Mouse (Mus musculus) ES-Bruce4 (cell line): ENCODE measurements at regions not wholly inside any gene's neighbourhood (a gene's known extent, or its start where the extent isn't known, plus 50 kb on each side); places are given as distances from the start of the nearest gene placed in this dataset.

ENCODE experiments used
- H3K27ac ChIP-seq: 2 replicates; pipeline ENCODE4 v1.5.1; 2012; ENCODE audit warnings: low read length, inconsistent platforms; ENCODE audit not compliant: insufficient read depth
- H3K27me3 ChIP-seq: 2 replicates; pipeline ENCODE4 v1.6.1; 2012; ENCODE audit warnings: mild to moderate bottlenecking, low read length, inconsistent platforms; ENCODE audit not compliant: control insufficient read depth, poor library complexity, insufficient read depth, severe bottlenecking
- H3K36me3 ChIP-seq: 2 replicates; pipeline ENCODE4 v1.6.1; 2012; ENCODE audit warnings: inconsistent platforms, mild to moderate bottlenecking, low read length, moderate library complexity; ENCODE audit not compliant: control insufficient read depth, poor library complexity, insufficient read depth, severe bottlenecking
- H3K4me1 ChIP-seq: one replicate; pipeline ENCODE4 v1.8.1; 2011; ENCODE audit warnings: low read length; ENCODE audit not compliant: control insufficient read depth, insufficient read depth
- H3K4me3 ChIP-seq: 2 replicates; pipeline ENCODE4 v1.5.1; 2011; ENCODE audit warnings: low read depth, mild to moderate bottlenecking, low read length
- H3K9ac ChIP-seq: 2 replicates; pipeline ENCODE4 v1.6.1; 2012; ENCODE audit warnings: low read depth, mild to moderate bottlenecking, inconsistent platforms; ENCODE audit not compliant: poor library complexity, severe bottlenecking
- H3K9me3 ChIP-seq: replicated peaks from 2 replicates; pipeline ENCODE4 v1.6.1; 2012; ENCODE audit warnings: mild to moderate bottlenecking, low read length, inconsistent platforms; ENCODE audit not compliant: control insufficient read depth, poor library complexity, insufficient read depth, severe bottlenecking
- CTCF ChIP-seq: IDR thresholded peaks from one replicate; pipeline ENCODE4 v1.8.1; 2011; ENCODE audit warnings: low read depth, low read length
- EP300 ChIP-seq: IDR thresholded peaks from 2 replicates; pipeline ENCODE4 v1.6.1; 2011; ENCODE audit warnings: low read depth, low read length; ENCODE audit not compliant: insufficient read depth
- POLR2A ChIP-seq: IDR thresholded peaks from one replicate; pipeline ENCODE4 v1.8.1; 2011; ENCODE audit warnings: low read length; ENCODE audit not compliant: insufficient read depth

GRCm38 (mm10) chr14:120560416-120560815, 82.2 kb downstream of the Rap2a start:
- no peaks in the 10 kb centered on the region for H3K27me3 ChIP-seq
- H3K4me1 ChIP-seq = no peaks in the 10 kb centered on the region
- H3K27ac ChIP-seq = no peak overlapping the region
- TF ChIP-seq EP300 (no peak), CTCF (no peak), POLR2A (no peak)
- no peaks in the 10 kb centered on the region for H3K9me3 ChIP-seq
- H3K4me3 ChIP-seq = no peak overlapping the region
- H3K9ac ChIP-seq = no peak overlapping the region
- H3K36me3 ChIP-seq = no peaks in the 10 kb centered on the region

DNA sequence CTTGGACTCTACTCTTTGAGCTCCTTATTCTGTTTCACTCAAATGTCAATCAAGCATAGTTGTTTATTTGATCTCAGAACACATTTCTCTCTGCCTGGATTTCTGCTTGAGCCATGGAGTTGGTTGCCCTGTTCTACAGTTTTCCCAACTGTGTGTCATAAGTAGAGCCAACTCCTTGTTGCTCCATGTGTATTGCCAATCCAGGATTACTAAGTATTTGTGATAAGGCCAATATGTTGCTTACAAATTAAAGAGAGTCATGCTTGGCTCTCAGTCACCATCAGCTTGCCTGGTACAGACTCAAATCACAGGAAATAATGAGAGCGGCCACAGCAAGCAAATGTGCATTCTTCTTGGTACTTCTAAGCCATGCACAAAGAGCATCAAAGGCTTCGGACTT, 82.7 kb downstream of the Rap2a start:
- Histone ChIP-seq H3K4me1 (no peaks in the 10 kb centered on the region), H3K9me3 (no peaks in the 10 kb centered on the region), H3K4me3 (no peak overlapping the region), H3K36me3 (no peaks in the 10 kb centered on the region), H3K27ac (no peak overlapping the region), H3K9ac (no peak overlapping the region), H3K27me3 (no peaks in the 10 kb centered on the region)
- TF ChIP-seq CTCF (no peak), EP300 (no peak), POLR2A (no peak)

- Histone ChIP-seq H3K36me3 (no peaks in the 10 kb centered on the region), H3K9me3 (no peaks in the 10 kb centered on the region), H3K9ac (no peak overlapping the region), H3K27me3 (no peaks in the 10 kb centered on the region), H3K4me3 (no peak overlapping the region), H3K4me1 (no peaks in the 10 kb centered on the region), H3K27ac (no peak overlapping the region)
- TF ChIP-seq POLR2A = no peak
Observed at GRCm38 (mm10) chr14:120566945-120567344, 88.7 kb downstream of the Rap2a start.

DNA sequence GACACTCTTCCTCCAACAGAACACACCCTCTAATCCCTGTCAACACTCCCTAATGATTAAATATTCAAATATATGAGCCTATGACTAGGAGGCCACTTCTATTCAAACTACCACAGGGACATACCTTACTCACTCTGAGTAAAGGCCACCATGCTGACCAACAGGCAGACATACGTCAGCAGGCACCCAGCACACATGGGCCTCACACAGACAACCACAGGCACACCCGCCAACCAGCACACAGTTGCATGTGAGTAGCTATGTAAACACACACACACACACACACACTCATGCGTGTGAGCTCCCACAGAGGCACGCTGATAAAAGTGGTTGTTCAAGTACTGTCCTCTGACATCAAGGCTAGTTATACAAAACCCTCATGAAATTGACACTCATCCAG, 89.8 kb downstream of the Rap2a start:
- Histone ChIP-seq H3K4me3 (no peak overlapping the region), H3K27me3 (no peaks in the 10 kb centered on the region), H3K27ac (no peak overlapping the region), H3K4me1 (no peaks in the 10 kb centered on the region), H3K9ac (no peak overlapping the region), H3K9me3 (no peaks in the 10 kb centered on the region), H3K36me3 (no peaks in the 10 kb centered on the region)
- no peak for TF ChIP-seq POLR2A
- TF ChIP-seq EP300 = no peak
- no peak for TF ChIP-seq CTCF

DNA sequence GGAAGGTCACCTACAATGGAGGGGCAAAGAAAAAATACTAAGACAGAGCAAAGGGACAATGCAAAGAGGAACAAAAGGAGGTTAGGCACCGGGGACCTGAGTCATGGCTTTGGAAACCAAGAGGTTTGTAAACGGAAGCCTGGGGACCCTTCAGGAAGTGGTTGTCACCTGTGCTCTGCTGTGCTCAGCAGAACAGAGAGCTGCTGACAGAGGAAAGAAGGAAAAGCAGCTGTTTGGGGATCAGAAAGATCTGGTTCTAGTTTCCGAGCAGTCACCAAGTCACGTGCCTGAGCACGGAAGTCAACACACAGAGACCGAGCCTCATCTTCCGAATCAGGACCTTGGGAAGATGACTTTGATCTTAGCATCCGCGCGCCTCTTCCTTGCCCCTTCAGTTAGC, 94.0 kb downstream of the Rap2a start:
- no peak for TF ChIP-seq POLR2A
- no peak for TF ChIP-seq CTCF
- TF ChIP-seq EP300 = no peak
- Histone ChIP-seq H3K4me1 (no peaks in the 10 kb centered on the region), H3K4me3 (no peak overlapping the region), H3K27ac (no peak overlapping the region), H3K9me3 (no peaks in the 10 kb centered on the region), H3K36me3 (no peaks in the 10 kb centered on the region), H3K27me3 (no peaks in the 10 kb centered on the region), H3K9ac (no peak overlapping the region)

- H3K9me3 ChIP-seq = no peaks in the 10 kb centered on the region
- TF ChIP-seq EP300 (no peak), POLR2A (no peak), CTCF (no peak)
Observed at GRCm38 (mm10) chr14:120575202-120575601, 97.0 kb downstream of the Rap2a start.

More at GRCm38 (mm10) chr14:120575202-120575601, 97.0 kb downstream of the Rap2a start:
- Histone ChIP-seq H3K27ac (no peak overlapping the region), H3K36me3 (no peaks in the 10 kb centered on the region), H3K9ac (no peak overlapping the region), H3K4me3 (no peak overlapping the region), H3K27me3 (no peaks in the 10 kb centered on the region), H3K4me1 (no peaks in the 10 kb centered on the region)
